Mouse (Mus musculus) forebrain, embryonic 13.5 days (tissue): ENCODE data around the gene Fadd. TPM values are rescaled to one million over a fixed set of nuclear protein-coding genes. Genes with fewer than 3 reads are reported as not detected.

Experiments used
- ATAC-seq: fragments of 200-750 bp; cut with Nextera tagmentation; 2 replicates; pipeline ENCODE4 v1.8.0; 2017
- H3K27ac ChIP-seq: fragments of 300-500 bp; sonication (generic); 2 replicates; pipeline ENCODE4 v1.5.1; 2015; ENCODE audit warnings: inconsistent platforms, mild to moderate bottlenecking, moderate library complexity
- H3K27me3 ChIP-seq: fragments of 300-500 bp; sonication (generic); 2 replicates; pipeline ENCODE4 v1.6.1; 2015; ENCODE audit warnings: mild to moderate bottlenecking, inconsistent platforms
- H3K36me3 ChIP-seq: fragments of 300-500 bp; sonication (generic); 2 replicates; pipeline ENCODE4 v1.6.1; 2015; ENCODE audit warnings: mild to moderate bottlenecking, inconsistent platforms; ENCODE audit not compliant: poor library complexity, severe bottlenecking
- H3K4me1 ChIP-seq: fragments of 300-500 bp; sonication (generic); 2 replicates; pipeline ENCODE4 v1.6.1; 2015; ENCODE audit warnings: inconsistent platforms
- H3K4me2 ChIP-seq: fragments of 300-500 bp; sonication (generic); 2 replicates; pipeline ENCODE4 v1.6.1; 2015; ENCODE audit warnings: inconsistent platforms, mild to moderate bottlenecking, moderate library complexity
- H3K4me3 ChIP-seq: fragments of 300-500 bp; sonication (generic); 2 replicates; pipeline ENCODE4 v1.5.1; 2015; ENCODE audit warnings: mild to moderate bottlenecking, inconsistent platforms
- H3K9ac ChIP-seq: fragments of 300-500 bp; sonication (generic); 2 replicates; pipeline ENCODE4 v1.6.1; 2015; ENCODE audit warnings: mild to moderate bottlenecking, inconsistent platforms
- H3K9me3 ChIP-seq: fragments of 300-500 bp; sonication (generic); replicated peaks from 2 replicates; pipeline ENCODE4 v1.6.1; 2016; ENCODE audit warnings: inconsistent platforms
- WGBS: fragments of 180-500 bp; shearing (Covaris S2); methylation state at CpG from one replicate; pipeline ENCODE4 v1.1.7; 2015; 5-methylcytosine and 5-hydroxymethylcytosine counted together
- polyA plus RNA-seq: library from polyadenylated mRNA; unstranded; fragments of >200 nt; fragmentation: Nextera tagmentation; extraction: Ambion mirVana; gene quantifications from 2 replicates; pipeline ENCODE4 v1.2.1, GENCODE M21; 2015

The Fadd gene
- polyA plus RNA-seq, 1 experiment from 2014 or later: 7.1 TPM

DNA sequence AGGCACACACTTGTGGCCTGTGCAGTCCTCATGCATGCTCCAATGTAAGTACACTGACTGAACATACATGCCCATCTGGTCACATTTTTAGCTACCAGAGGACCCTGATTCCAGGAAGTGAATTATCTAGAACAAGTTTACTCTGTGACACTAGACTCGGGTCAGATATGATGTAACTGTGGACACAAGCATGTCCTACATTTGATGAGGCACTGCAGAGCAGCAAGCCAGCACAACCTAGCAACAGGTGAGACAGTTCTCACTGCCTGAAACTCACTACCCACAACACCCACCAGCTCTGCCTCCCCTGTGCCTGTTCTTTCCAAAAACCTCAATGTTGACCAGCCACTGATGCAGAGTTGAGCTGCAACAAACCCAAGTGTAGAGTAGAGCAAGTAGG is 31.5 kb downstream of the Fadd start:
- H3K4me1 ChIP-seq: peaks cover 37% of the 10 kb centered on the region
- no peak overlapping the region for H3K27ac ChIP-seq
- no peak overlapping the region for H3K4me2 ChIP-seq
- 97% methylated on average over 1 of the region's 1 CpGs for WGBS
- H3K27me3 ChIP-seq: peaks cover 8% of the 10 kb centered on the region
- H3K9me3 ChIP-seq: no peaks in the 10 kb centered on the region
- H3K36me3 ChIP-seq: peaks cover 35% of the 10 kb centered on the region
- peak overlapping the region; percentile 97; the same call in 1 of the 2 replicates for H3K9ac ChIP-seq
- H3K4me3 ChIP-seq: no peak overlapping the region
- ATAC-seq: no peak

- no peaks in the 10 kb centered on the region for H3K9me3 ChIP-seq
- H3K27me3 ChIP-seq: peaks cover under 1% of the 10 kb centered on the region; the same call in 1 of the 2 replicates
- no peak overlapping the region for H3K27ac ChIP-seq
- WGBS: 100% methylated on average over 2 of the region's 2 CpGs
- no peak overlapping the region for H3K4me3 ChIP-seq
- no peak overlapping the region for H3K4me2 ChIP-seq
- ATAC-seq: no peak
- peaks cover 41% of the 10 kb centered on the region for H3K4me1 ChIP-seq
- peak overlapping the region; percentile 21; the same call in 1 of the 2 replicates for H3K9ac ChIP-seq
- peaks cover 35% of the 10 kb centered on the region for H3K36me3 ChIP-seq
Measured at GRCm38 (mm10) chr7:144549904-144550566, 32.2 kb downstream of the Fadd start.

- Histone ChIP-seq H3K27ac (no peak overlapping the region), H3K9me3 (no peaks in the 10 kb centered on the region), H3K4me2 (no peak overlapping the region), H3K4me3 (no peak overlapping the region), H3K36me3 (peaks cover 20% of the 10 kb centered on the region), H3K9ac (no peak overlapping the region), H3K4me1 (peaks cover 17% of the 10 kb centered on the region), H3K27me3 (no peaks in the 10 kb centered on the region)
- no peak for ATAC-seq
- 89% methylated on average over 3 of the region's 3 CpGs for WGBS
Measured at GRCm38 (mm10) chr7:144545231-144545630, 37.0 kb downstream of the Fadd start.

- no peak for ATAC-seq
Measured at GRCm38 (mm10) chr7:144541351-144541750, 40.9 kb downstream of the Fadd start.

DNA sequence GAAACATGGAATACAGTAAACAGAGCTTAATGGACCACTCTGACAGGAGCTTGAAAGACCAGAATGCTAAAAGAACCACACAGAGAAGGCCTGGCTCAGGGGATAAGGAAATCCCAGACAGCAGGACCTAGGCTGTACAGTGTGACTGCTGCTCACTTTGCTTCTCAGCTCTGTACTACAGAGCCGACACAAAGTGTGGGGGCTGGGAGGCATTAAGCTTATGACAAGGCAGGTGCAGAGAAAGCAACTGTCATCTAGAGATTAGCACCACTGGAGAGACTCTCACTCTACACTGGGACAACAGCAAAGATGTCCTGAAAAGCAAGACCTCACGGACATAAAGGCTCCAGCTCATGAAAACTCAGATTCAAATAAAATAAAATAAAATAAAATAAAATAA is 43.1 kb downstream of the Fadd start:
- Histone ChIP-seq H3K27me3 (no peaks in the 10 kb centered on the region), H3K9ac (no peak overlapping the region), H3K27ac (no peak overlapping the region), H3K4me3 (no peak overlapping the region), H3K36me3 (no peaks in the 10 kb centered on the region), H3K9me3 (no peaks in the 10 kb centered on the region), H3K4me1 (peaks cover 20% of the 10 kb centered on the region; the same call in 1 of the 2 replicates), H3K4me2 (no peak overlapping the region)
- no peak for ATAC-seq
- WGBS: 76% methylated on average over 2 of the region's 2 CpGs

More at GRCm38 (mm10) chr7:144541351-144541750, 40.9 kb downstream of the Fadd start:
- no peak overlapping the region for H3K4me3 ChIP-seq
- no peak overlapping the region for H3K4me2 ChIP-seq
- WGBS: 94% methylated on average over 5 of the region's 5 CpGs
- H3K27ac ChIP-seq: no peak overlapping the region
- H3K9ac ChIP-seq: no peak overlapping the region
- peaks cover 28% of the 10 kb centered on the region; the same call in 1 of the 2 replicates for H3K4me1 ChIP-seq
- peaks cover 3% of the 10 kb centered on the region; the same call in 1 of the 2 replicates for H3K36me3 ChIP-seq
- H3K9me3 ChIP-seq: no peaks in the 10 kb centered on the region
- H3K27me3 ChIP-seq: no peaks in the 10 kb centered on the region

DNA sequence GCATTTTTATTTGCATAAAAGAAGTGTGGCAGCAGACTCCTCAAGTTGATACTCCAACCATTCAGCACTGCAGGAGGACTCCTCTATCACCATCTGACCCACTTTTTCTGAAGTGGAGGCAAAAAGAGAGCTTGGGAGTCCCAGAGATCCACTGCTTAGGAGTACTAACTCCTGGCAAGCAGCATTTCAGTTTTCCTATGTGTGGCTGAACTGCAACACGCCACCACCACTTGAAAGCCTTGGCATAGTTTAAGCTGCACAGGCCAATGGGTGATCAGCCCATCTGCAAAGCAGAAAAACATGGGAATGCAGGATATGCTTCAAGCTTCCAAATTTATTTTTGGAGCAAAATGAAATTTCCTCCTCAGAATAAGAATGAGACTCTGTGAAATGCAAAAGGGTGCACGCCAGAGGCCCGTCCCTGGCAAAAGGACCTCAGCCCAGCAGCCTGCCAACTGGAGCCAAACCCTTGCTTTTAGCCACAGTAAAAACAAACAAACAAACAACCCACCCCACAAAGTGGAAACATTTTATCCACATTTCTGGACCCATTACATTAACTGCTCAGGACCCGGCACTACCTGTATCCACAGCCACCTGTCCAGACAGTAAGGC is 44.1 kb downstream of the Fadd start:
- Histone ChIP-seq H3K9me3 (no peaks in the 10 kb centered on the region), H3K36me3 (no peaks in the 10 kb centered on the region), H3K4me1 (0 out of 2 replicates have a peak, but pooled peaks cover 13% of the 10 kb centered on the region), H3K4me2 (no peak overlapping the region), H3K4me3 (no peak overlapping the region), H3K9ac (no peak overlapping the region), H3K27ac (no peak overlapping the region), H3K27me3 (no peaks in the 10 kb centered on the region)
- WGBS: 83% methylated on average over 4 of the region's 4 CpGs
- ATAC-seq: no peak

GRCm38 (mm10) chr7:144536367-144536766 is 45.9 kb downstream of the Fadd start:
- no peak for ATAC-seq
- 97% methylated on average over 3 of the region's 3 CpGs for WGBS
- H3K27ac ChIP-seq: no peak overlapping the region
- peaks cover 21% of the 10 kb centered on the region for H3K4me1 ChIP-seq
- no peaks in the 10 kb centered on the region for H3K9me3 ChIP-seq
- H3K4me2 ChIP-seq: no peak overlapping the region
- no peaks in the 10 kb centered on the region for H3K36me3 ChIP-seq
- H3K27me3 ChIP-seq: no peaks in the 10 kb centered on the region
- no peak overlapping the region for H3K4me3 ChIP-seq
- H3K9ac ChIP-seq: no peak overlapping the region

- Histone ChIP-seq H3K4me3 (no peak overlapping the region), H3K36me3 (no peaks in the 10 kb centered on the region), H3K4me1 (peaks cover 21% of the 10 kb centered on the region), H3K9me3 (no peaks in the 10 kb centered on the region), H3K4me2 (no peak overlapping the region), H3K9ac (no peak overlapping the region), H3K27me3 (no peaks in the 10 kb centered on the region), H3K27ac (no peak overlapping the region)
- 83% methylated on average over 3 of the region's 3 CpGs for WGBS
- no peak for ATAC-seq
Measured at GRCm38 (mm10) chr7:144534773-144535172, 47.5 kb downstream of the Fadd start.

- H3K4me3 ChIP-seq: no peak overlapping the region
- no peak overlapping the region for H3K4me2 ChIP-seq
Measured at GRCm38 (mm10) chr7:144531585-144532378, 50.5 kb downstream of the Fadd start.

DNA sequence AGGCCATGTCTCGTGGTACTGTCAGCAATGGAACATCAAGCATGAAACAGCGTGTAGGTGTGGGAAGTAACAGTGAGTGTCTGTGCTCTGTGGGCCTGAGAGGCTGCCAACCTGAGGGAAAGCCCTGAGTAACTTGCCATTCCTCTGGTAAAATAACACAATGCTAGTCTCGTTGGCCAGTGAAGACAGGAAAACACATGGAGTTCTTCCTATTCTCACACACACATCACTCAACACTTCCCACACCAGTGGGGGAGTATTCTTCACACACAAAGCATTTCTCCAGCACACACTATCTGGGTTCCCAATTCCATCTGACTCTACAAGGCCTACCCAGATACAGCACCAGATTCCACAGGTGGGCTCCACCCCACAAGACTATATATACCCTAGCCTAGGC is 52.4 kb downstream of the Fadd start:
- Histone ChIP-seq H3K27me3 (no peaks in the 10 kb centered on the region), H3K4me3 (no peak overlapping the region), H3K9me3 (no peaks in the 10 kb centered on the region), H3K4me1 (peaks cover 13% of the 10 kb centered on the region), H3K4me2 (no peak overlapping the region), H3K36me3 (no peaks in the 10 kb centered on the region), H3K27ac (no peak overlapping the region), H3K9ac (no peak overlapping the region)
- WGBS: 83% methylated on average over 3 of the region's 3 CpGs
- ATAC-seq: no peak

More at GRCm38 (mm10) chr7:144531585-144532378, 50.5 kb downstream of the Fadd start:
- Histone ChIP-seq H3K36me3 (no peaks in the 10 kb centered on the region), H3K4me1 (peaks cover 13% of the 10 kb centered on the region), H3K9me3 (no peaks in the 10 kb centered on the region), H3K27me3 (no peaks in the 10 kb centered on the region), H3K27ac (no peak overlapping the region; the same call in 1 of the 2 replicates), H3K9ac (no peak overlapping the region)
- 44% methylated on average over 7 of the region's 7 CpGs for WGBS
- ATAC-seq: no peak

- no peak overlapping the region for H3K9ac ChIP-seq
- no peak for ATAC-seq
- no peaks in the 10 kb centered on the region for H3K27me3 ChIP-seq
- no peaks in the 10 kb centered on the region for H3K9me3 ChIP-seq
- no peak overlapping the region for H3K4me2 ChIP-seq
- 57% methylated on average over 1 of the region's 1 CpGs for WGBS
- H3K4me3 ChIP-seq: no peak overlapping the region
- H3K36me3 ChIP-seq: no peaks in the 10 kb centered on the region
- H3K4me1 ChIP-seq: peaks cover 13% of the 10 kb centered on the region
- no peak overlapping the region for H3K27ac ChIP-seq
Measured at GRCm38 (mm10) chr7:144527723-144528221, 54.5 kb downstream of the Fadd start.
